Mouse (Mus musculus) limb, embryonic 14.5 days (tissue): ENCODE results near the gene Gm20388. TPM values are rescaled to one million over a fixed set of nuclear protein-coding genes. Genes with fewer than 3 reads are reported as not detected.
A peak's percentile ranks its signal among the peaks of the same experiment; 100 is the strongest.
"Not testable (repeated sequence)": the region's sequence is repeated elsewhere in the genome, so short reads cannot be mapped to it uniquely, and the experiment has no call there.

Experiments
- ATAC-seq: fragments of 200-750 bp; cut with Nextera tagmentation; 2 replicates; pipeline ENCODE4 v1.8.0; 2017; ENCODE audit warnings: low read depth, moderate number of reproducible peaks, moderate TSS enrichment; ENCODE audit not compliant: low FRiP score
- DNase-seq: peaks from one replicate; pipeline ENCODE4 v3.0.0-alpha.2; 2015; ENCODE audit warnings: low spot score
- H3K27ac ChIP-seq: fragments of 300-500 bp; sonication (generic); replicated peaks from 2 replicates; pipeline ENCODE4 v1.5.1; 2014; ENCODE audit warnings: low read depth, mild to moderate bottlenecking, low read length, moderate library complexity, mixed read lengths
- H3K27me3 ChIP-seq: fragments of 300-500 bp; sonication (generic); 2 replicates; pipeline ENCODE4 v1.6.1; 2014; ENCODE audit warnings: low read length, mixed read lengths; ENCODE audit not compliant: control insufficient read depth, insufficient read depth
- H3K36me3 ChIP-seq: fragments of 300-500 bp; sonication (generic); 2 replicates; pipeline ENCODE4 v1.6.1; 2014; ENCODE audit warnings: mild to moderate bottlenecking, low read length, moderate library complexity, mixed read lengths; ENCODE audit not compliant: control insufficient read depth, insufficient read depth
- H3K4me1 ChIP-seq: fragments of 300-500 bp; sonication (generic); 2 replicates; pipeline ENCODE4 v1.6.1; 2014; ENCODE audit warnings: antibody characterized with exemption, low read length, mixed read lengths; ENCODE audit not compliant: control insufficient read depth, insufficient read depth
- H3K4me2 ChIP-seq: fragments of 300-500 bp; sonication (generic); replicated peaks from 2 replicates; pipeline ENCODE4 v1.6.1; 2014; ENCODE audit warnings: low read depth, mild to moderate bottlenecking, low read length, moderate library complexity; ENCODE audit not compliant: severe bottlenecking
- H3K4me3 ChIP-seq: fragments of 300-500 bp; sonication (generic); replicated peaks from 2 replicates; pipeline ENCODE4 v1.5.1; 2014; ENCODE audit warnings: low read length
- H3K9ac ChIP-seq: fragments of 300-500 bp; sonication (generic); 2 replicates; pipeline ENCODE4 v1.6.1; 2014; ENCODE audit warnings: mild to moderate bottlenecking, low read depth, low read length, moderate library complexity; ENCODE audit not compliant: severe bottlenecking
- H3K9me3 ChIP-seq: fragments of 300-500 bp; sonication (generic); 2 replicates; pipeline ENCODE4 v1.6.1; 2016; ENCODE audit warnings: low read length; ENCODE audit not compliant: control insufficient read depth
- POLR2A ChIP-seq: fragments of 200-500 bp; IDR thresholded peaks from 2 replicates; pipeline ENCODE4 v1.8.0; 2012; ENCODE audit warnings: inconsistent platforms, mild to moderate bottlenecking, moderate library complexity, borderline replicate concordance; ENCODE audit not compliant: insufficient read depth, insufficient read length; ENCODE audit errors: extremely low read depth
- WGBS: fragments of 180-500 bp; shearing (Covaris S2); extraction: QIAGEN DNeasy Blood & Tissue Kit; methylation state at CpG from one replicate; pipeline ENCODE4 v1.1.7; 2014; 5-methylcytosine and 5-hydroxymethylcytosine counted together
- polyA plus RNA-seq, 2 experiments: library from polyadenylated mRNA; depleted of rRNA in 1 of 2; stranded (reverse) in 1 of 2; unstranded in 1 of 2; fragments of >200 nt; fragmentation: Nextera tagmentation in 1 of 2; extraction: Ambion mirVana in 1 of 2; gene quantifications; 2 replicates each; pipeline versions ENCODE4 v1.2.1 to v1.2.3; 2012 to 2014

Gm20388 gene
- polyA plus RNA-seq, 2 experiments = 1.9 to 49.9 TPM

GRCm38 (mm10) chr8:123628968-123629755 lies 3718.5 kb downstream of the Gm20388 start:
- Histone ChIP-seq H3K27ac (no peak overlapping the region), H3K9ac (no peak overlapping the region), H3K4me3 (peak overlapping the region; percentile 25), H3K9me3 (no peaks in the 10 kb centered on the region), H3K36me3 (no peaks in the 10 kb centered on the region), H3K4me1 (0 out of 2 replicates have a peak, but pooled peaks cover 7% of the 10 kb centered on the region), H3K4me2 (peak overlapping the region; percentile 49), H3K27me3 (peaks cover 16% of the 10 kb centered on the region)
- ATAC-seq = peak; percentile 50; the same call in 1 of the 2 replicates
- no peak for TF ChIP-seq POLR2A
- peak; percentile 92 for DNase-seq
- 12% methylated on average over 19 of the region's 19 CpGs for WGBS

DNA sequence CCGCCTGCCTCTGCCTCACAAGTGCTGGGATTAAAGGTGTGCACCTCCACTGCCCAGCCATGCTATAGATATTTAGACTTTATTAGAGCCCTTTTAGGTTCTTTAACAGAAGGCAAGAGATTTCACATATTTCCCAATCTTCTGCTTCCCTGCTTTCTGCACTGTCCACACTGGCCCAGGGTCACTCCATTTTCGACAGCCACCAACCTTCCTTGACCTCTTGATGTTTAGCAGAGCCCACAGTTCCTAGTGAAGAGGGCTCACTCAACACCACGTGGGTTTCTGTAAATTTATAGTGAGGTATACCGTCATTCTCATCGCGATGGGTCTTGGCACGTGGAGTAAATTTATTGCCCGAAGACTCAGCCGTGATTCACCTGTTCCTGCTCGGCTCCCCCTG lies 3719.4 kb downstream of the Gm20388 start:
- Histone ChIP-seq H3K9ac (no peak overlapping the region), H3K36me3 (no peaks in the 10 kb centered on the region), H3K4me2 (peak overlapping the region; percentile 33), H3K4me3 (no peak overlapping the region), H3K9me3 (no peaks in the 10 kb centered on the region), H3K27me3 (0 out of 2 replicates have a peak, but pooled peaks cover 8% of the 10 kb centered on the region), H3K4me1 (0 out of 2 replicates have a peak, but pooled peaks cover 7% of the 10 kb centered on the region), H3K27ac (no peak overlapping the region)
- DNase-seq = no peak
- WGBS = 36% methylated on average over 10 of the region's 10 CpGs
- no peak for TF ChIP-seq POLR2A
- ATAC-seq = no peak

- 0 out of 2 replicates have a peak, but pooled peaks cover 7% of the 10 kb centered on the region for H3K4me1 ChIP-seq
- no peak overlapping the region for H3K27ac ChIP-seq
- TF ChIP-seq POLR2A = no peak
- 0 out of 2 replicates have a peak, but pooled peaks cover under 1% of the 10 kb centered on the region for H3K27me3 ChIP-seq
- 20% methylated on average over 12 of the region's 12 CpGs for WGBS
- DNase-seq (peak; percentile 72), ATAC-seq (peak; percentile 21; the same call in 1 of the 2 replicates)
- peak overlapping the region; percentile 18 for H3K4me3 ChIP-seq
- no peak overlapping the region for H3K9ac ChIP-seq
- H3K36me3 ChIP-seq = no peaks in the 10 kb centered on the region
- H3K4me2 ChIP-seq = peak overlapping the region; percentile 33
- H3K9me3 ChIP-seq = no peaks in the 10 kb centered on the region
Measured at GRCm38 (mm10) chr8:123630841-123631251, 3720.2 kb downstream of the Gm20388 start.

GRCm38 (mm10) chr8:123631746-123632145 lies 3721.1 kb downstream of the Gm20388 start:
- not testable (repeated sequence) for ATAC-seq, H3K4me3 ChIP-seq, H3K9ac ChIP-seq, H3K4me1 ChIP-seq, H3K27me3 ChIP-seq, H3K27ac ChIP-seq, H3K4me2 ChIP-seq, H3K36me3 ChIP-seq, DNase-seq, H3K9me3 ChIP-seq
- 76% methylated on average over 3 of the region's 3 CpGs for WGBS

GRCm38 (mm10) chr8:123632257-123632656 lies 3721.6 kb downstream of the Gm20388 start:
- no peak overlapping the region for H3K4me3 ChIP-seq
- TF ChIP-seq POLR2A = no peak
- H3K4me1 ChIP-seq = 0 out of 2 replicates have a peak, but pooled peaks cover 7% of the 10 kb centered on the region
- H3K9me3 ChIP-seq = no peaks in the 10 kb centered on the region
- H3K4me2 ChIP-seq = no peak overlapping the region
- no peak overlapping the region for H3K9ac ChIP-seq
- no peaks in the 10 kb centered on the region for H3K27me3 ChIP-seq
- no peaks in the 10 kb centered on the region for H3K36me3 ChIP-seq
- H3K27ac ChIP-seq = no peak overlapping the region
- DNase-seq (no peak), ATAC-seq (no peak)
- 83% methylated on average over 4 of the region's 4 CpGs for WGBS
